Mouse (Mus musculus): ENCODE measurements around the gene Ccn6. TPM values are rescaled to one million over a fixed set of nuclear protein-coding genes. Genes with fewer than 3 reads are reported as not detected.

The Ccn6 gene
- total RNA-seq (2023; ENCODE audit: inconsistent age): 0.90 to 1.2 TPM (median 1.1 TPM) in 3 of 4 replicates, not detected in the other

GRCm38 (mm10) chr10:39163694-39164093 is at the start of gene Ccn6:
TSS of gene Ccn6 (minus strand) at chr10:39163794.

GRCm38 (mm10) chr10:39133462-39134310 is 29.9 kb downstream of the Ccn6 start, which contains the start of the genes Fam229b and Tube1:
TSS of gene Fam229b (minus strand) at chr10:39133914.
TSS of gene Tube1 (plus strand) at chr10:39133976.

Other genes with a start within 250 kb of the Ccn6 start
- gene Lama4, start 198.3 kb downstream of the Ccn6 start, total RNA-seq (2023; ENCODE audit: inconsistent age): 0.09 to 0.26 TPM in 2 of 4 replicates, not detected in the others
- 0.75 to 1.5 TPM in 2 of 4 replicates, not detected in the others for gene Fam229b, start 29.9 kb downstream of the Ccn6 start, total RNA-seq (2023; ENCODE audit: inconsistent age)
- gene Tube1, start 29.8 kb downstream of the Ccn6 start, total RNA-seq (2023; ENCODE audit: inconsistent age): 5.3 to 10.1 TPM (median 6.9 TPM) in 4 replicates
- 55.7 to 63.7 TPM (median 57.2 TPM) in 4 replicates for gene Fyn, start 205.1 kb upstream of the Ccn6 start, total RNA-seq (2023; ENCODE audit: inconsistent age)